Mouse (Mus musculus) forebrain, embryonic 12.5 days (tissue): Measurements from ENCODE around the gene Herc2. TPM values are rescaled to one million over a fixed set of nuclear protein-coding genes. Genes with fewer than 3 reads are reported as not detected.

ENCODE experiments used
- ATAC-seq: fragments of 200-750 bp; cut with Nextera tagmentation; 2 replicates; pipeline ENCODE4 v1.8.0; 2017; ENCODE audit warnings: moderate TSS enrichment; ENCODE audit not compliant: low FRiP score
- H3K27ac ChIP-seq: fragments of 300-500 bp; sonication (generic); 2 replicates; pipeline ENCODE4 v1.5.1; 2016; ENCODE audit warnings: mild to moderate bottlenecking
- H3K27me3 ChIP-seq: fragments of 300-500 bp; sonication (generic); 2 replicates; pipeline ENCODE4 v1.6.1; 2016; ENCODE audit warnings: mild to moderate bottlenecking
- H3K36me3 ChIP-seq: fragments of 300-500 bp; sonication (generic); replicated peaks from 2 replicates; pipeline ENCODE4 v1.6.1; 2016; ENCODE audit warnings: mild to moderate bottlenecking
- H3K4me1 ChIP-seq: fragments of 300-500 bp; sonication (generic); 2 replicates; pipeline ENCODE4 v1.6.1; 2016
- H3K4me2 ChIP-seq: fragments of 300-500 bp; sonication (generic); 2 replicates; pipeline ENCODE4 v1.6.1; 2016; ENCODE audit warnings: mild to moderate bottlenecking, moderate library complexity
- H3K4me3 ChIP-seq: fragments of 300-500 bp; sonication (generic); replicated peaks from 2 replicates; pipeline ENCODE4 v1.5.1; 2016; ENCODE audit warnings: mild to moderate bottlenecking
- H3K9ac ChIP-seq: fragments of 300-500 bp; sonication (generic); 2 replicates; pipeline ENCODE4 v1.6.1; 2016; ENCODE audit warnings: mild to moderate bottlenecking
- H3K9me3 ChIP-seq: fragments of 300-500 bp; sonication (generic); 2 replicates; pipeline ENCODE4 v1.6.1; 2016
- WGBS: fragments of 180-500 bp; shearing (Covaris S2); methylation state at CpG from one replicate; pipeline ENCODE4 v1.1.7; 2016; 5-methylcytosine and 5-hydroxymethylcytosine counted together
- polyA plus RNA-seq: library from polyadenylated mRNA; unstranded; fragments of >200 nt; fragmentation: Nextera tagmentation; extraction: Ambion mirVana; gene quantifications from 2 replicates; pipeline ENCODE4 v1.2.1, GENCODE M21; 2016

The Herc2 gene
- polyA plus RNA-seq, 1 experiment from 2014 or later = 33.9 TPM

DNA sequence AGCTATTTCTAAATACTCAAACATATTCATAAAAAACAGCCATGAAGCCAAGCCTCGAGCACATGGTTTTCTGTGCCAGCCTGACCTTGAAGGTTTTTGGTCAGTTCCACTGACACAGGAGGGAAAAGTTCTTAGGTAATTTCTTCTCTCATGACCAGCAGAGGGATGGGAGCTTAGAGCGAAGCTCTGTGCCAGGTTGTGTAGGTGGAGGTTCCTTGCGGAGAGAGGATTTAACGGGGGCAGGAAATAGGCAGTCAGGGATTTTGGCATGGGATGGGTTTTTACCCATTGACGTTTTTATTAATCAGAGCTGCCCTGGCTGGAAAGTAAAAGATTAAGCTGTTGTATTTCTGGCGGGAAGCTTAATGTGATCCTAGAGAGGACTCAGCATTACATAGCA lies 170.8 kb downstream of the Herc2 start:
- ATAC-seq = no peak
- Histone ChIP-seq H3K27me3 (no peaks in the 10 kb centered on the region), H3K4me1 (no peaks in the 10 kb centered on the region), H3K9me3 (no peaks in the 10 kb centered on the region), H3K27ac (no peak overlapping the region), H3K4me3 (no peak overlapping the region), H3K4me2 (no peak overlapping the region), H3K9ac (no peak overlapping the region), H3K36me3 (peaks cover 81% of the 10 kb centered on the region)
- WGBS = 92% methylated on average over 6 of the region's 6 CpGs

DNA sequence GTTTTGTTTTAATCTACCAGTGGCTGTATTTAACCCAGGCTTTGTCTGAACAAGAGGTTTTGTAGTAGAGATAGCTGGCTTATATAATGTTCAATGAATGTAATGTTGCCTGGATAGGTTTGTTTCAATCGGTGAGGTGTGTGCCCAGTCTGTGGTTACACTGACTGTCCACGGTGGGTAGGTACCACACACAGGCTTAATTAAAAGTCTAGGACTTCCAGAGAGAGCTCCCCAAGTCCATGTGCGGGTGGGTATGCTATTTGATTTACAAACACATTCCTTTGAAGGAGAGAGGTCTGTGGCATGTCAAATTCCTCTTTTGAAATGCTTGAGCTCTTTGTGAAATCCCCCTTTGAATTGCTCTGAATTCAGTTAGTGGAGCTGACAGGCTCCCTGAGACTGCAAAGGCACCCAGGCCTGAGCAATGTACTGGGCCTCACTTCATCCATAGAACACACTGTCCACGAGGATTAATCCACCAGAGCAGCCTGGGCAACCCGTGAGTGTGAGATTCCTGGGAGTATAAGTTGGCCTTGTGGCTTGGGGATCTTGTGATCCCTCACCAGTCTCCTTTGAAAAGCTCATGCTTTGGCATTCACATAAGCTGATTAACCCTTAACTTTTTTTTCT lies 185.9 kb downstream of the Herc2 start:
- whole genome bisulfite sequencing = 21% methylated on average over 5 of the region's 5 CpGs
- Histone ChIP-seq H3K9ac (no peak overlapping the region), H3K4me3 (no peak overlapping the region), H3K27ac (no peak overlapping the region), H3K27me3 (no peaks in the 10 kb centered on the region), H3K4me1 (peaks cover 16% of the 10 kb centered on the region; the same call in 1 of the 2 replicates), H3K36me3 (peaks cover 23% of the 10 kb centered on the region), H3K4me2 (no peak overlapping the region), H3K9me3 (no peaks in the 10 kb centered on the region)
- ATAC-seq = peak; percentile 57; the same call in 1 of the 2 replicates

DNA sequence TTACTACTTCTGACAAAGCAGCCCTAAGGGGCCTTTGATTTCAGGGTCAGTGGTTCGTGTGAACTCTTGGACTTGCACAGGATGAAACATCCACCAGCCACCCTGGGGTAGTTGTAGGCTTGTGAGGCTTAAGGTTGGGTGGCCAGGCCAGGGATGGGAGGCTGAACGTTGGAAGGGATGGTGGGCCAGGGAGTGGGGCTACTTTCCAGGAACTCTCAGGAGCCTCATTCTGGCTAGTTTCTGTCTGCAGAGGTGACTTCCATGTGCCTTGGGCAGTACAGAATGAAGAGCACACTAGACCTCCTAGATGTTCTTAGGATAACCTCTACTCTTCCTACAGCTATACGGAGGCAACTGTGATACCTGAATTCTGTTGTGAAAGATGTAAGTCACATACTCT lies 186.6 kb downstream of the Herc2 start:
- no peak overlapping the region for H3K9ac ChIP-seq
- no peaks in the 10 kb centered on the region for H3K9me3 ChIP-seq
- H3K4me3 ChIP-seq = no peak overlapping the region
- WGBS = 72% methylated on average over 3 of the region's 3 CpGs
- peaks cover 18% of the 10 kb centered on the region for H3K36me3 ChIP-seq
- peaks cover 16% of the 10 kb centered on the region; the same call in 1 of the 2 replicates for H3K4me1 ChIP-seq
- no peak overlapping the region for H3K27ac ChIP-seq
- no peak overlapping the region for H3K4me2 ChIP-seq
- no peak for ATAC-seq
- no peaks in the 10 kb centered on the region for H3K27me3 ChIP-seq

DNA sequence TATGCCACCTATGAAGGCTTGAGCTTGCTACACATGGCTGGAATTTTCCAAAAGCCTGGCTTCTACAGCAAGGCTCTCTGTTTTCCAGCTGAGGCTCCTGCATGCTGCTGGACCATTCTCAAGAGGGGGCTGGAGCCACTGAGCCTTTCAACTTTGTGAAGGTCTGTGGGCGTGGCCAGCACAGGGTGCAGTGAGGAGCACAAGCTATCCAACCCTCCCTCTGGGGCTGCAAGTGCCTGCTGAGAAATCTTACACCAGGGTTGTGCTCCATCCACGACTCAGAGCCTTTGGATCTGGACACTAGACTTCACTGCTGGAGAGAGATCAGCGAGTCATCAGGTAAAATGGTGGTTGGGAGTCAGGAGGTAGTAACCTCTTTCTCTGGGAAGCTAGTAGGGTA lies 189.5 kb downstream of the Herc2 start, which contains the start of gene Oca2:
TSS of gene Oca2 (plus strand) at position 218 of the 400 bp plus-strand sequence.
- Histone ChIP-seq H3K4me1 (peaks cover 16% of the 10 kb centered on the region; the same call in 1 of the 2 replicates), H3K4me2 (no peak within 1 kb of the TSS), H3K36me3 (no peaks in the 10 kb centered on the region), H3K27ac (no peak within 1 kb of the TSS), H3K9me3 (no peaks in the 10 kb centered on the region), H3K4me3 (no peak within 1 kb of the TSS), H3K9ac (no peak within 1 kb of the TSS), H3K27me3 (no peaks in the 10 kb centered on the region)
- no peak for ATAC-seq
- WGBS = 44% methylated on average over 3 of the region's 3 CpGs

DNA sequence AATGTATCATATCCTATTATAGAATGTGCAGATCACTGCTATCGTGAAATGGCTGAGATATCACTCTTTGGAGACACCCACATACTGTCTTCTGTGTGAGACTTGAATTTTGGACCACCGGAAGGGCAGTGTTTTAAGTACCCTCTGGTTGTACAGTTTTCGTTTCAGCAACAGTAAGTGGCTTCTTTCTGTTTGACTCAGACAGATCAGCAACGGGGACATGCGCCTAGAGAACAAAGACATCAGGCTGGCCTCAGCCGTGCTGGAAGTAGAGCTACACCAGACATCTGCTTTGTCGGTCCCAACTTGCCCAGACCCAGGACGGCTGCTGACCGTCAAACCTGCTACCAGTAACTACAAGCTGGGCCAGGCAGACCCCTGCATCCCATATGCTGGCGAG lies 204.6 kb downstream of the Herc2 start:
- WGBS = 83% methylated on average over 10 of the region's 10 CpGs
- Histone ChIP-seq H3K36me3 (no peaks in the 10 kb centered on the region), H3K9ac (no peak overlapping the region), H3K4me2 (no peak overlapping the region), H3K27me3 (no peaks in the 10 kb centered on the region), H3K9me3 (no peaks in the 10 kb centered on the region), H3K27ac (no peak overlapping the region), H3K4me1 (no peaks in the 10 kb centered on the region), H3K4me3 (no peak overlapping the region)
- ATAC-seq = no peak

DNA sequence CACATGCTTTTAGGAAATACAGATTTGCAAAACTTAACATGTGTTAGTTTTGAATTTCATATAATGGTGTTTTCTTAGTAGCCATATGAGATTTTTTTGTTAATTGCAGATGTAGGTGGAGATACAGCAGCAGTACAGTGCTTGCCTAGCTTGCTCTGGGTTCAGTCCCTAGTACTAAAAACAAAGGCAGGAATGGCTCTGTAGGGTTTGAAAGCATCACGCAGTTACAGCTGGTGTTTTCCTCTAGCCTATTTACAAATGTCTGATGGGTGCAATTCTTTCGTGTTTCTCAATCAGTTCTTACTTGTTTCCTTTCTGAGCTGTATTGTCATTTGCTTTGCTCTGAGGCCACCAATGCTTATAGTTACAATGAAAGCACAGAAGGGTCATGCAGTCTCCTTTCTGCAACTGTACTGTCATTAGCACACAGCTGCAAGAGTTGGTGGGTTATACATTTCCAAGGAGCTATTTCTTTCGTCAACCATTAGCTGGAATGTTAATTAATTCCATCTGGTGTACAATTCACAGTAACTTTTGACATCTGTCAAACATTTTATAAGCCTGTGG lies 208.0 kb downstream of the Herc2 start:
- H3K27me3 ChIP-seq = no peaks in the 10 kb centered on the region
- H3K9ac ChIP-seq = no peak overlapping the region
- H3K27ac ChIP-seq = no peak overlapping the region
- ATAC-seq = no peak
- H3K36me3 ChIP-seq = no peaks in the 10 kb centered on the region
- H3K9me3 ChIP-seq = no peaks in the 10 kb centered on the region
- WGBS = 69% methylated on average over 3 of the region's 3 CpGs
- no peak overlapping the region for H3K4me3 ChIP-seq
- no peaks in the 10 kb centered on the region for H3K4me1 ChIP-seq
- no peak overlapping the region for H3K4me2 ChIP-seq

DNA sequence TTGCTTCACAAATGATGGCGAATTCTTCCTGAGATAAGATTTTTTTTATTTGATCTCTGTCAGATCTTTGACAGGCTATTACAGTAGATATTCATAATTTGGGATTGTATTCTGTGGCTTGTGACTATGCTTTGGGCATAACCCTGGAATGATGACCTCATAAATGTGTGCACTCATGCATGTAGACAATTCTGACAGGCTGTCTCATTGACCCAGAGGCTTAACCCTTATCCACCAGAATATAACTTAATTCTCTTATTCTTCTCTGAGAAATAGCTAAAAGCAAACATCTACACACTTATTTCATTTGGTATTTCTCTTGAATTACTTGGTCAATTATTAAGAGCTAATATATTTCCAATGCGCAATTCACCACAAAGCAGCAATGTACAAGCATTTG lies 227.5 kb downstream of the Herc2 start:
- Histone ChIP-seq H3K36me3 (no peaks in the 10 kb centered on the region), H3K9ac (no peak overlapping the region), H3K4me1 (no peaks in the 10 kb centered on the region), H3K4me3 (no peak overlapping the region), H3K27me3 (no peaks in the 10 kb centered on the region), H3K9me3 (no peaks in the 10 kb centered on the region), H3K4me2 (no peak overlapping the region), H3K27ac (no peak overlapping the region)
- 90% methylated on average over 2 of the region's 2 CpGs for WGBS
- ATAC-seq = no peak

Other genes starting within 250 kb of the Herc2 start
- gene Cyfip1, start 208.5 kb upstream of the Herc2 start, polyA plus RNA-seq = 76.0 and 79.7 TPM in 2 replicates
- gene Nipa2, start 87.7 kb upstream of the Herc2 start, polyA plus RNA-seq = 47.8 and 48.8 TPM in 2 replicates
- 12.1 and 13.0 TPM in 2 replicates for gene Nipa1, start 30.2 kb upstream of the Herc2 start, polyA plus RNA-seq
- gene Oca2, start 189.6 kb downstream of the Herc2 start, polyA plus RNA-seq = 0.09 and 0.15 TPM in 2 replicates